Mouse (Mus musculus) spleen, postnatal 36 days (tissue): ENCODE measurements around the gene Foxm1.
"Not testable (repeated sequence)": the region's sequence is repeated elsewhere in the genome, so short reads cannot be mapped to it uniquely, and the experiment has no call there.

Experiments
- DNase-seq, 2 experiments: peaks; one replicate each; pipeline ENCODE4 v3.0.0; 2022; ENCODE audit warnings: low spot score in 2 of 2, mixed read lengths in 1 of 2

Gene Foxm1

GRCm38 (mm10) chr6:128376371-128377085 lies 13.8 kb downstream of the Foxm1 start:
- no peak for DNase-seq

- no peak for DNase-seq
Observed at GRCm38 (mm10) chr6:128379636-128380035, 16.9 kb downstream of the Foxm1 start.

- not testable (repeated sequence) for DNase-seq
Observed at GRCm38 (mm10) chr6:128380594-128381167, 17.9 kb downstream of the Foxm1 start.

GRCm38 (mm10) chr6:128381254-128381653 lies 18.5 kb downstream of the Foxm1 start:
- DNase-seq = peak in 1 of 2 experiments; percentile 33

- peak; percentile 63 to 67 for DNase-seq
Observed at GRCm38 (mm10) chr6:128383752-128384151, 21.0 kb downstream of the Foxm1 start.

- no peak for DNase-seq
Observed at GRCm38 (mm10) chr6:128385026-128385425, 22.3 kb downstream of the Foxm1 start.

GRCm38 (mm10) chr6:128389185-128389584 lies 26.4 kb downstream of the Foxm1 start:
- no peak for DNase-seq

GRCm38 (mm10) chr6:128390683-128391082 lies 27.9 kb downstream of the Foxm1 start:
- no peak for DNase-seq

- DNase-seq = no peak
Observed at GRCm38 (mm10) chr6:128397574-128398261, 35.0 kb downstream of the Foxm1 start.

GRCm38 (mm10) chr6:128398996-128399395 lies 36.2 kb downstream of the Foxm1 start, which contains the start of gene Nrip2:
TSS of gene Nrip2 (plus strand) at chr6:128399296.
- no peak for DNase-seq

- DNase-seq = no peak
Observed at GRCm38 (mm10) chr6:128399421-128400185, 36.8 kb downstream of the Foxm1 start.

- DNase-seq = no peak
Observed at GRCm38 (mm10) chr6:128404708-128405107, 41.9 kb downstream of the Foxm1 start.

- DNase-seq = no peak
Observed at GRCm38 (mm10) chr6:128408544-128409125, 45.9 kb downstream of the Foxm1 start.

- DNase-seq = no peak
Observed at GRCm38 (mm10) chr6:128410305-128410704, 47.5 kb downstream of the Foxm1 start.

- peak; percentile 55 to 64 for DNase-seq
Observed at GRCm38 (mm10) chr6:128411115-128411514, 48.3 kb downstream of the Foxm1 start.

- no peak for DNase-seq
Observed at GRCm38 (mm10) chr6:128416169-128416568, 53.4 kb downstream of the Foxm1 start.

GRCm38 (mm10) chr6:128418076-128418475 lies 55.3 kb downstream of the Foxm1 start:
- DNase-seq = no peak

GRCm38 (mm10) chr6:128421036-128421435 lies 58.3 kb downstream of the Foxm1 start:
- DNase-seq = no peak

- no peak for DNase-seq
Observed at GRCm38 (mm10) chr6:128421480-128421879, 58.7 kb downstream of the Foxm1 start.

GRCm38 (mm10) chr6:128423496-128424268 lies 60.9 kb downstream of the Foxm1 start:
- no peak for DNase-seq
